Mouse (Mus musculus): Measurements from ENCODE around the gene Eogt.
A peak's percentile ranks its signal among the peaks of the same experiment; 100 is the strongest.

Eogt gene

DNA sequence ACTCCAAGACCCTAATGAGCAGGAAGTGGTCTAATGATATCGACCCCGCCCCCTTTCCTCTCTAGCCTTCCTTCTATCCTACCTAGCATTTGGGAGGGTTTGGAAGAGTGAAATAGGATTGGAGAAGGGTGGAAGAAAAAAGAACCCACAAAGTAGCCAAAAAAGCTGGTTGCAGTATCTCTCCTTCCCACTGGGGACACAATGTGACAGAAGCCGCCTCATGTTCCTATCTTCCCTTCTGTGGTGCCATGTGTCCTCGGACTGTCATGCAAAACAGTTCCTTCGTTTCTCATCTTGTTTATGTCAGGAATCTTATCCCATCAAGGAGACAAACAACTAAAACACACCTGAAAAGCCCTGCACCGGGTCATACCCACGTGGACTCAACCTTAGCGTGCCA lies 42.9 kb downstream of the Eogt start:
- no peak for DNase-seq (ENCODE audit: low spot score)

DNA sequence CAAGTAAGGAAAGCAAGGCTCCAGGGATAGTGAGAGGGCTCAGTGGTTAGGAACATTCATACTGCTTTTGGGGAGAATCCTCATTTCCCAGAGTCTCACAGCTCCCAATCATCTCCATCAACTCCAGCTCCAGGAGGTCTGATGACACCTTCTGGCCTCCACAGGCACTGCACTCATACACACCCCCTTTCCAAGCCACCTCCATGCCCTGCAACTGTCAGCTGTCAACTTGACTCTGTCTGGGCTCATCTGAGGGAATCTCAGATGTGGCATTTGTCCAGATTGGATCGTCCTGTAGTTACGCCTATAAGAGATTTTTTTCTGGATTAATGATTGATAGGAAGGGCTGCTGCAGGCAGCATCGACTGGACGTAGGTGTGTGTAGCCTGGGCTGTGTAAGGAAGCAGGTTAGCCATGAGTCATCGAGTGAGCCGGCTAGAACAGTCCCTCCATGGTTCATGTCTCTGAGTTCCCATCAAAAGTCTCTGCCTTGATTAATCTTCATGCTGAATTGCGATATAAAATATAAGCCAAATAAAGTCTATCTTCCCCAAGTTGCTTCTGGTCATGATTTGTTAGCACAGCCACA lies 44.6 kb downstream of the Eogt start:
- no peak for DNase-seq (ENCODE audit: low spot score)

DNA sequence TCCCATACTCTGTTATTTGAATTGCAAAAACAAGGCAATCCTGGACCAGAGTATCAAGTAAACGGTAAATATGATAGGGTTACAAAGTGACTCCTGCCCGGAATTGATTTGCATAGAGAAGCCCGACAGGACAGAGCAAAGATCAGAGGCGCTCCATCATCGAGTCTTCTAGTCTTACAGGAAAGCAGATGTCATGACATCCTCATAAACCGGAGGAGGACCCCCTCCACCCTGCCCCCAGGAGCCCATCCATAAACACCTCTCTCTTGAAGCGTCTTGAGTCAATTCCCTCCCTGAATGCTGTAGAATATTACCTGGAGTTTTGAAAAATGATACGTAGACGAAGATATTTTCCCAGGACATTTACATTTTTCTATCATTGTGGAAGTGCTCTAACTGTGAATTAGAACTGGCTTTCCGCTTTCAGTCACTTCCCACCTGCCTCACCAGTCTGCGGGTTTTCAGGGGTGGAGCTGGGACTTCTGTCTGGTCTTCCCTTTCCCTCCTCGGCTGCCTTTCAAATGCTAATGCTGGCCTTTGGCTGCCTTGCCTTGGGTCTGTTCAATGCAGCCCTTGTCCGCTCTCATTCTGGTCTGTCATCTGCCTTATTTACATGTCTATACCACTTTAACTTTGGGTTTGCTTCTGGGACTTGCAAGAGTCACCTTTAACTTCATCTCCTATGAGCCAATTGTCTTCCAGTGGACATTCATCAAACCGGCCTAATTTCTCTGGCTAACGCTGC lies 46.9 kb downstream of the Eogt start:
- DNase-seq (ENCODE audit: low spot score): no peak

DNA sequence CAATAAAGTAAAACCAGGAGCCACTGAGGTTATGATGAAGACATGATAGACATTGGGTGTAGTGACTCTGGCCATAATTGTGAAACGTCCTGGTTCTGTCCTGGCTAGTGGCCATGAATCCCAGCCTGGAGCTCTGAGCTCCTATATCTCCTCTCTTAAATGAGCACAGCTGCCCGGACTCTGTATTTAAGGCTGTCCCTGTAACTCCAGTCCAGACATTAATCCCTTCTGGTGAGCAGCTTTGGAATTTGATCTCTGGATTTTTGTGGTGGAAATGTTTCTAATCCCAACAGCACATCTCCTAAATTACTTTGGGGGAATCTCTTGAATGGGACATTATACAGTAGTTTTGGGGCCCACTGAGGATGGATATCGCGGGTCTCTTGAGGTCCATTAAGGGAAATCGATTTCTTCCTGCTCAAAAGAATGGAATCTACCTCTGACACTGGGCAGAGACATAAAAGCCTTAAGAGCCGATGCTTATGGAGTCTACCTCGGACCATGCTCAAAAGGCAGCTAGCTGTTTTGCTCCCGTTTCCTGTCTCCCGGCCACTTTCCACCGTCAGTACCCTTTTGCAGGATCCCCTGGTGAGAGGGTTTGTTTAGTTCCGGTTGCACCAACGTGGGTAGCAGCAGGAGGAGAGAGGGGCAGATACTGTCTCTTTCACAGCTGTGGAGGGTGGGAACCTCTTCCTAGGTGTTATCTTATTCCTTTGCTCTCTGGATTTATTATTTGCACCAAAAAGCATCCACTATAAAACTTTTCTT lies 47.6 kb downstream of the Eogt start:
- no peak for DNase-seq (ENCODE audit: low spot score)

DNA sequence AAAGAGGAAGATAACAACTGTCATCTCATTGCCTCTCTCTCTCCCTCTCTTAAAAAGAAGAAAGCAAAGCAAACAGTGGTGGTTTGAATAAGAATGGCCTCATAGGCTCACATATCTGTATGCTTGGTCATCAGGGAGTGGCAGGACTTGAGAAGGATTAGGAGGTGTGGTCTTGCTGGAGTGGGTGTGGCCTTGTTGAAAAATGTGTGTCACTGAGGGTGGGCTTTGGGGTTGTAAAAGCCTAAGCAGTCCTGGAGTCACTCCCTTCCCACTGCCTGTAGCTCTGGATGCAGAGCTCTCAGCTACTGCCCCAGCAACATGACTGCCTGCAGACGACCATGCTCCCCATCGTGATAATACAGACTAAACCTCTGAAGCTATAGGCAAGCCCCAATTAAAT lies 66.6 kb downstream of the Eogt start:
- no peak for DNase-seq (ENCODE audit: low spot score)

DNA sequence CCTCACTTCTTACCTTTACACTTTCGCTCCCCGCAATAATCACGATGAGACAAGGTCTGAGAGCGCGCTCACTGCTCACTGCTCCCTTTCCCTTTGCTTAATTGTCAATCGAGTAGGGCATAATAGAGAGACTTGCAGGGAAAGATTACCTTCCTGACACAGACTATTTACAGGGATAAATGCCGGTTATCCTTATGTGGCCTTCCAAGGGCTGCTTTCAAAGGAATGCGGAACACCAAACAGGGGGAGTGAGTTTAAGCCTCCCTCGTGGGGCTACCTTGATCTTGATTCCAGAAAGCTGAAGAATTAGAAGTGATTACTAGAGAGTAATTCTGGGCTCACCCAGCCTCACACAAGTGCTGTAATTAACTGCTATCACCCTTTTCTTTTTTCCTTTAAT lies 69.0 kb downstream of the Eogt start:
- no peak for DNase-seq (ENCODE audit: low spot score)

DNA sequence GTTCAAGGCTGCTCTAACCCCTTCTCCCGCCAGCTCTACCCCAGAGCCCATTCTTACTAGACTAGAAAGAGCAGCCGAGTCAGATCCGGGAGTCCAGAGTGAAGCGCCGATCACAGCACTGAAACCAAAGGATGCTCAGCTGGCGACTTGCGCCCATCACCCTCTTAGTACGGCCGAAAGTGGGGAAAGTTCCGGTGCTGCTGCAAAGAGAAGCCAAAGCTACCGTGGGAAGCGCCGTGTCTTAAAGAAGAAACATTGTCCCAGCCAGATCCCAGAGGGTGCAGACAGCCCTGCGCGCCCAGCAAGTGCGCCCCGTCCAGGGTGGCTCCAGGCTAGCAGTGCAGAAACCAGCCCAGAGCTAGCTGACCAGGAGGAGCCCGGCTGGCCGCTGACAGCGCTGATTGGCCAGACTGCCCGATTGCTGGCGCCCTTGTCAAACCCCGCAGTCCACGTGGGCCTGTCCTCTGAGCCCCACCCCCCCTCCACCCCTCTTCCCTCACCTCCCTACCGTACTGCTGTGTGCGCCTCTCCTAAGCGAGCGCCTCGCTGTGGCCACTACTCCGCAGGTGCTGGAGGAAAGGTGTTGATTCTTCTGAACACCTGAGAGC lies 88.8 kb downstream of the Eogt start, which contains the start of gene Fam19a4:
Gene Fam19a4 (minus strand): TSS at position 340 of the 608 bp plus-strand sequence.
- peak; percentile 26 for DNase-seq (ENCODE audit: low spot score)
